Mouse (Mus musculus): ENCODE results near the gene Pou6f2. TPM values are rescaled to one million over a fixed set of nuclear protein-coding genes. Genes with fewer than 3 reads are reported as not detected.
A peak's percentile ranks its signal among the peaks of the same experiment; 100 is the strongest.

Gene Pou6f2
- polyA plus RNA-seq (2015; fragmentation: Nextera tagmentation; extraction: Ambion mirVana) = 4.6 and 5.9 TPM in 2 replicates

DNA sequence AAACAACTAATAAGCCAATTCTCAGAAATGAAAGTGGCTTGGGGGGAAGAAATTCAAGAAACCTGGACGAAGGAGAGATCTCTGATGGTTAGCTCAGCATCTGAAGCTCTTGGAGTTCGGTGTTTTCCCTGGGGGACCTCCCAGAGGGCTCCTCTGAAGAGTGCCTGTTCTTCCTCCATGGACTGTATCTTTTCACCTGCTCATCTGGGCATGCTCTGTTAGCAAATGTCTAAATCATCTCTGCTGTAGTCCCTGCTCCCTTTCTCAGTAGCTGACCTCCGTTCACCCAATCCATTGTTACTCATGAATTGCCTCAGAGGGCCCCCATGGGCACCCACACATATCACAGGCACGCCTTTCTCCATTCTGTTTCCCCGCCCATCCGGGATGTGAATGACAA, at the start of gene Pou6f2:
Pou6f2 (minus strand) TSS at position 101 of the 400 bp plus-strand sequence.
- Histone ChIP-seq H3K4me3 (no peak within 1 kb of the TSS), H3K4me2 (no peak within 1 kb of the TSS), H3K36me3 (ENCODE audit: poor library complexity, severe bottlenecking) (no peaks in the 10 kb centered on the region), H3K9me3 (replicated peaks) (no peaks in the 10 kb centered on the region), H3K27me3 (no peaks in the 10 kb centered on the region), H3K27ac (no peak within 1 kb of the TSS), H3K9ac (no peak within 1 kb of the TSS), H3K4me1 (no peaks in the 10 kb centered on the region)
- ATAC-seq = no peak
- 86% methylated on average over 6 of the region's 6 CpGs for WGBS

DNA sequence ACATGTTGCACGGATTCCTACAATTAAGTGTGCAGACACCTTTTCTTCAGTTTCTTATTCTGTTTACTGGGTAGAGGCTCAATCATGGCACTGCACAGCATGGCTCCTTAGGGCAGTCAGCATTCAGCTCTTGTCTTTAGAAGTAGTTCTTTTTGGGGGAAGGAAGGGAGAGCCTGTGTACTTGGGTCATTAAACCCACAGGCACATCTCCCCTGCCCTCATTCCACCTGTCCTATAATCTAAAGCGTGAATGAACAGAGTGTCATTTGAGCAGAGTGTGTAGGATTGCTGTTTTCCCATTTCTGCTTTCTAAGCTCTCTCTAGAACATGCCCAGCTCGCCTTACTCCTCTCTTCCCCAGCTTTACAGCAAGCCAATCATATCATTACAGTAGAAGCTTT, 42.4 kb upstream of the Pou6f2 start:
- no peaks in the 10 kb centered on the region for H3K27me3 ChIP-seq
- H3K36me3 ChIP-seq (ENCODE audit: poor library complexity, severe bottlenecking) = no peaks in the 10 kb centered on the region
- H3K9ac ChIP-seq = no peak overlapping the region
- ATAC-seq = no peak
- H3K27ac ChIP-seq = no peak overlapping the region
- WGBS = 75% methylated on average over 3 of the region's 3 CpGs
- H3K4me3 ChIP-seq = no peak overlapping the region
- H3K4me1 ChIP-seq = no peaks in the 10 kb centered on the region
- H3K4me2 ChIP-seq = no peak overlapping the region
- H3K9me3 ChIP-seq (replicated peaks) = no peaks in the 10 kb centered on the region

DNA sequence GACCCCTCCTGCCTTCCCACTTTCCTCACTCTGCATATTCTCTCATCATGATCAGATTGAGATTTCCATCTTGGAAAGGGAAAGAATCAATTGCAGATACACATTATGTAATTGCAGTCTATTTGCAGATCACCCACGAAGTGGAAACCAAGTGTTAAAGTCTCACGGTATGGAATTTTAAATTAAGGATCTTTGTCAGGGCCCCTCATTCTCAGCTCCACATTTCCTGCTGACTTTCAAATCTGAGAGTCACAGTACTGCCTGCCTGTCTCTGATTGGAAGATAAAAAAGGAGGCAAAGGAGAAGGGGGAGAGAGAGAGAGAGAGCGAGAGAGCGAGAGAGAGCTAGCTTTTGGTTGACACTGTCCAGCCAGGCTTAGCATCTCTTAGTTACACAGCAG, 9.8 kb downstream of the Pou6f2 start:
- no peaks in the 10 kb centered on the region for H3K36me3 ChIP-seq (ENCODE audit: poor library complexity, severe bottlenecking)
- H3K9me3 ChIP-seq (replicated peaks) = no peaks in the 10 kb centered on the region
- H3K27ac ChIP-seq = no peak overlapping the region
- no peak overlapping the region for H3K4me3 ChIP-seq
- no peak overlapping the region for H3K4me2 ChIP-seq
- 84% methylated on average over 4 of the region's 4 CpGs for WGBS
- no peaks in the 10 kb centered on the region for H3K27me3 ChIP-seq
- no peak overlapping the region for H3K9ac ChIP-seq
- H3K4me1 ChIP-seq = no peaks in the 10 kb centered on the region
- ATAC-seq = no peak

DNA sequence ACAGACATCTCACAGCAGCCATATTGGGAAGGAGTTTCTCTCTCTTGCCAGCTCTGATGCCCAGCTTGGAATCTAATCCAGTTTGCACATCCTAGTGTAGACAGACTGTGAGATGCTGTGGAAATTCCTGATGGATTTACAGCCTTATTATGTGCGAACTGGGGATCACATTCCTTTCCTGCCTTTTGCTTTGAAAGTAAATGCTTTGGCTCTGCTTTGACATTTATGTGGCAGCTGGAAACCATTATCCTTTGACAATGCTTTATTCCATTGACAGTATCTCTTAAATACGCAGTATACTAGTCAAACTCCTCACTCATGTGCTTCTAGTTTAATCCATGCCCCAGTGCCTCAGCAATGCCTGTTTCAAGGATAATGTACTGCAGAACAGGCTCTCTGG, 34.1 kb downstream of the Pou6f2 start:
- Histone ChIP-seq H3K9me3 (replicated peaks) (no peaks in the 10 kb centered on the region), H3K27me3 (no peaks in the 10 kb centered on the region), H3K4me3 (no peak overlapping the region), H3K9ac (no peak overlapping the region), H3K4me2 (no peak overlapping the region), H3K4me1 (no peaks in the 10 kb centered on the region), H3K27ac (no peak overlapping the region), H3K36me3 (ENCODE audit: poor library complexity, severe bottlenecking) (no peaks in the 10 kb centered on the region)
- no peak for ATAC-seq
- WGBS = 62% methylated on average over 2 of the region's 2 CpGs

DNA sequence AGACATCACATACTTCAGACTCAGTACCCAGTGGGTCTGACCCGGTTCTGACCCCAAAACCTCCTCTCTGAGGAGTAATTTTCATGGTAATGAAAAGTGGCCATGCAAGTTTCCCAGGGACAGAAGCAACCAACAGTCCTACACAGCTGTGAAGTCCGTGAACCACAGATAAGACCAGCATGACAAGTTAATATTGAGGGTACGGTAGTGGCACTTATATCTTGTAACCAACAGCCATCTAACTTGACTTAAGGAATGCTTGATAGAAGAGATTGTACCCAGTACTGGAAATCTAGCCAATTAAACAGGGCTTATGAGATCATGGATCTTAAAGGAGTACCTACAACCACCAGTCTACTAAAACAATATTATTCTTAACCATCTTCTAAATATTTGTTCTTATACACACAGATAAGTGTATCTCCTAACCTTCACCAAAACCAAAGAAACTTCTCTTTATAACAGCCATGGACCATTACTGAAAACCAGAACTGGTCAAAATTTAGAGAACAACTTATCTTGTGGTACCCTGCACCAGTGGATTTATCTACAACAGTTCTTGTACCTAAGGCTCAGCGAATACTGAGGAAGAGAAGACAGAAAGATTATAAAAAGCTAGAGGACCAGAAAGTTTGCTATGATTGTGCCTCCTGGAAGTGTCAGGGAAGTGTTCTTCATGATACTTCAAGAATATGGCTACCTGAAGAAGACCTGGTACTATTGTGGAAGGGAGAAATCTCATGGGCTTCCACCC, 52.7 kb downstream of the Pou6f2 start:
- Histone ChIP-seq H3K4me1 (peaks cover 6% of the 10 kb centered on the region; the same call in 1 of the 2 replicates), H3K36me3 (ENCODE audit: poor library complexity, severe bottlenecking) (no peaks in the 10 kb centered on the region), H3K9ac (no peak overlapping the region), H3K27me3 (no peaks in the 10 kb centered on the region), H3K27ac (no peak overlapping the region), H3K4me2 (no peak overlapping the region), H3K9me3 (replicated peaks) (no peaks in the 10 kb centered on the region), H3K4me3 (no peak overlapping the region)
- ATAC-seq = no peak
- WGBS = 80% methylated on average over 4 of the region's 4 CpGs

DNA sequence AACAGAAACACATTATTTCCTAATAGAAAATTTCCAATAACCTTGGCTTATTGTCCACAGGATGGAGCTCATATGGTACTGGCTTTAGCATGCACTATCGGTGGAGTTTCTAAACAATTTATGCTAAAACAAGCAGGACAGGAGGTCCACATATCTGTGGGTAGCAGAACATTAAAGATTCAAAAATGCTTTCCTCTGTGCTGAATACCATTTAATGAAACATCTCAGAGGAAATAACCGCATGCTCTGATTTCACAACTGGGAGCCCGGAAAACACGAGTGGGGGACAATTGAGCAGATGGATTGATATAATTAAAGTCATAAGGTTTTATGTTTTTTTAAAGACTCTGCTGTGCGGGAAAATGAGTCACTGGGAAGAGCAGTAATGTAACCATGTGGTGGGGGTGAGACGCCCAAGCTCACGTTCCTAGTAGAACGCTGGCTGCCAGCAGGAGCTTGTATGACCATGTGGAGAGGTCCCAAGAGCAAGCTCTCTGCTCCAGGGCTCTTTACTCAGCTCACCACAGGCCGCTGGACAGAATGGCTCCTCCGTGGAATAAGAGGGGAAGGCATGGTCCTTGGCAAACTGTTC, 58.5 kb downstream of the Pou6f2 start:
- no peak overlapping the region for H3K9ac ChIP-seq
- no peak for ATAC-seq
- WGBS = 80% methylated on average over 10 of the region's 10 CpGs
- H3K27ac ChIP-seq = no peak overlapping the region
- H3K27me3 ChIP-seq = no peaks in the 10 kb centered on the region
- no peaks in the 10 kb centered on the region for H3K9me3 ChIP-seq (replicated peaks)
- no peak overlapping the region for H3K4me3 ChIP-seq
- no peak overlapping the region for H3K4me2 ChIP-seq
- no peaks in the 10 kb centered on the region for H3K36me3 ChIP-seq (ENCODE audit: poor library complexity, severe bottlenecking)
- H3K4me1 ChIP-seq = peaks cover 10% of the 10 kb centered on the region

DNA sequence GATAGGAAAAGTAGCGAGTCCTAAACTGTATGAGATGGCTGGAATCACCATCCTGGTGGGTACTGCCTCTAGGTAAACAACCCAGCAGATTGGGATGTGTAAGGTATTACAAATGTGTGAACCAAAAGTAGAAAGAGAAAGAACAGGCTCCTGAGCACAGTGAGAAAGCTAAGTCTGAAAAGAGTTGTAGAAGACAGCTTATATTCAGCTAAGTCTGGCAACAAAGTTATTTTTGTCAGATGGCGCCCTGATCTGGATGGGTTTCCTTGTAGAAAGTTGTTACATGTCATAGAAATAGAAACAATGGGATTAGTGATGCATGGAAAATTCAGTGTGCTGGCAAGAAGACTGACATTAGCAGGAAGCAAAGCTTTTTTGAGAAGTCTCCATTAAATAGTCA, 59.5 kb downstream of the Pou6f2 start:
- Histone ChIP-seq H3K36me3 (ENCODE audit: poor library complexity, severe bottlenecking) (no peaks in the 10 kb centered on the region), H3K9me3 (replicated peaks) (no peaks in the 10 kb centered on the region), H3K4me2 (no peak overlapping the region), H3K9ac (no peak overlapping the region), H3K4me1 (peaks cover 4% of the 10 kb centered on the region; the same call in 1 of the 2 replicates), H3K27ac (no peak overlapping the region), H3K27me3 (no peaks in the 10 kb centered on the region), H3K4me3 (no peak overlapping the region)
- 49% methylated on average over 2 of the region's 2 CpGs for WGBS
- no peak for ATAC-seq

DNA sequence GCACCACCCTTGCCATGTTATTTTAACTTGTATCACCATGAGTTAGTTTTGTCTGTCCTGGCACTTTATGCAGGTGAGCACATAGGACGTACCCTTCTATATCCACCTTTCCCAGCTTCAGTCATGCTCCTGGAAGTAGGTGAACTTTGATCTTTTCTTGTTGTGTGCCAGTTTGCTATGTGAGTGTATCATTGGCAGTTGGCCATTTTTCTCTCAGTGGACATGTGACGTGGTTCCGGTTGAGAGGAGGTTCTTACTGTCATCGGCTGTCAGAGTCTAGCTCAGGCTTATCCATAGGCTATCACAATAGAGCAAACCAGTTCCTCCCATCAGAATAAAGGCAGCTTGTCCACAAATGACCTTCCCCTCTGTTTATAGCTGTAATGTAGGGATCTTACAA, 63.5 kb downstream of the Pou6f2 start:
- 86% methylated on average over 4 of the region's 4 CpGs for WGBS
- no peak overlapping the region for H3K4me3 ChIP-seq
- H3K27me3 ChIP-seq = no peaks in the 10 kb centered on the region
- ATAC-seq = no peak
- H3K4me1 ChIP-seq = peaks cover 4% of the 10 kb centered on the region; the same call in 1 of the 2 replicates
- H3K36me3 ChIP-seq (ENCODE audit: poor library complexity, severe bottlenecking) = no peaks in the 10 kb centered on the region
- no peak overlapping the region for H3K27ac ChIP-seq
- H3K4me2 ChIP-seq = no peak overlapping the region
- H3K9me3 ChIP-seq (replicated peaks) = no peaks in the 10 kb centered on the region
- no peak overlapping the region for H3K9ac ChIP-seq

DNA sequence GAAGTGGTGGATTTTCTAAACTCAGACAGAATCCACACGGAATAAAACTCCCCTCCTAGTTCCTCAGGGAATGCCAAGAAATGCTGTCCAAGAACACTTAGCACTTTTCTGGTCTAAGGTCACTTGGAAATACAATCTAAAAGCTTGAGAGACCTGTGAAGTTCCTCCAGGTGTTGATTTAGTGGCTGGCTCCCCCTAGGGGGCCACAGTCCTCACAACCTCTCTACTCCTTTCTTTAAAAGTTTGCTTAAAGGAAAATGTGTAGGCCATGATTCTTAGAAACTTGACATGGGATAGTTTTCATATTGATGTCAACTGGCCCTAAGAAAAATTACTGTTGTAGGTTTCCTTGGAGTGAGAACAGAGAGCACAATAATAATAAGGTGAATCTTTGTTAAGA, 64.9 kb downstream of the Pou6f2 start:
- WGBS = 58% methylated on average over 1 of the region's 1 CpGs
- ATAC-seq = no peak

DNA sequence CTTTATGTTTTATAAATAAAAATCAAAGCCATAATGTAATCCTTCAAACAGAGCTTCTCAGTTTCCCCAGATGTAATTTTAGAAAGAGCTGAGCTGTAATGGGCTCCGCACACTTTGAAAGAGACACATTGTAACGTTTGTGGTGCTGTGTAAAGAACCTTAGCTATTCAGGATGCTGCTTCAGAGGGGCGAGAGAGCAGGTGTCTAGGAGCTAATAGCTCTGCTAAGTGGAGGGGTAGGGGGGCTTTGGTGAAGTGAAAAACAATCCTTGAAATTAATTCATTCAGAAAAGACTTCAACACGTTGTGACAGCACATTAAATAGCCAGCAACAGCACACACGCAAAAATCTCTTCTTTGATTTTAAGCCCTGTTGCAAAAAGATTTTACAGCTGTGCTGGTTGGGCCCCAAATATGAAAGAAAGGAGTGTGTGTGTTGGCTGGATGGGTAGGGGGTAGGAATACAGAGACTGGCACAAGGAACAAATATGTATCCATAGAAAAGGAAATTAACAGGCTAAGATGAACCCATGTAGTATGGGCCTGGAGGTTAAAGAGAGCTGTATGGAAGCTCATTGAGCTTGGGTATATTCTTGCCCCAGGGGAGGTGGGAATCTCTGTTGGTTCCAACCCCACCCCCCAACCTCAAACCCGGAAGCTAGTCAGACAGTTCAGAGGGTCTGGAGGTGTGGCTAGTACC, 73.4 kb downstream of the Pou6f2 start:
- H3K4me1 ChIP-seq = peaks cover 16% of the 10 kb centered on the region
- H3K4me2 ChIP-seq = no peak overlapping the region
- no peak overlapping the region for H3K4me3 ChIP-seq
- H3K27ac ChIP-seq = peak overlapping the region; percentile 58
- H3K36me3 ChIP-seq (ENCODE audit: poor library complexity, severe bottlenecking) = no peaks in the 10 kb centered on the region
- 22% methylated on average over 6 of the region's 6 CpGs for WGBS
- H3K9ac ChIP-seq = no peak overlapping the region; the same call in 1 of the 2 replicates
- no peaks in the 10 kb centered on the region for H3K27me3 ChIP-seq
- ATAC-seq = peak; percentile 81
- H3K9me3 ChIP-seq (replicated peaks) = no peaks in the 10 kb centered on the region

More for the DNA sequence above, 64.9 kb downstream of the Pou6f2 start:
- H3K27me3 ChIP-seq = no peaks in the 10 kb centered on the region
- H3K9me3 ChIP-seq (replicated peaks) = no peaks in the 10 kb centered on the region
- no peak overlapping the region for H3K9ac ChIP-seq
- H3K4me1 ChIP-seq = no peaks in the 10 kb centered on the region
- no peaks in the 10 kb centered on the region for H3K36me3 ChIP-seq (ENCODE audit: poor library complexity, severe bottlenecking)
- H3K4me2 ChIP-seq = no peak overlapping the region
- no peak overlapping the region for H3K27ac ChIP-seq
- H3K4me3 ChIP-seq = no peak overlapping the region

DNA sequence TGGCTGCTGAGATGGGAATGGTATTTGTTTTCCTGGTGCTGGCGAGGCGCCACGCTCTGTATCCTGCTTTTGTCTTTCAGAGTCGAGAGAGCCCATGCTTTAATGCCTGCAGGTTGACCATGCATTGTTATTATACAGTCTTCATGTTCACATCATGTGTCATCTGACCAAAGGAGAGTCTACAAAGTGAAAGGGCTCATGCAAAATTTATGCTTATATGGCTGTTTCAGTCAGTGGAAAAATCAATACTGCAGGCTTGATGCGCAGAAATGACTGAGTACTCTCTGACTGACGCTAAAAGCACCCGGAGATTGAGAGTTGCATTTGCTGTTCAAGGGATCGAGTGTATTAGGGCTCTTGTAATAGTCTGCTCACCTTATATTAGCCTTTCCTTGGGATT, 74.1 kb downstream of the Pou6f2 start:
- no peak overlapping the region for H3K4me2 ChIP-seq
- H3K9me3 ChIP-seq (replicated peaks) = no peaks in the 10 kb centered on the region
- H3K27ac ChIP-seq = peak overlapping the region; percentile 58
- no peaks in the 10 kb centered on the region for H3K36me3 ChIP-seq (ENCODE audit: poor library complexity, severe bottlenecking)
- no peak overlapping the region for H3K9ac ChIP-seq
- peaks cover 16% of the 10 kb centered on the region for H3K4me1 ChIP-seq
- no peaks in the 10 kb centered on the region for H3K27me3 ChIP-seq
- ATAC-seq = peak; percentile 64
- 57% methylated on average over 8 of the region's 8 CpGs for WGBS
- no peak overlapping the region for H3K4me3 ChIP-seq

DNA sequence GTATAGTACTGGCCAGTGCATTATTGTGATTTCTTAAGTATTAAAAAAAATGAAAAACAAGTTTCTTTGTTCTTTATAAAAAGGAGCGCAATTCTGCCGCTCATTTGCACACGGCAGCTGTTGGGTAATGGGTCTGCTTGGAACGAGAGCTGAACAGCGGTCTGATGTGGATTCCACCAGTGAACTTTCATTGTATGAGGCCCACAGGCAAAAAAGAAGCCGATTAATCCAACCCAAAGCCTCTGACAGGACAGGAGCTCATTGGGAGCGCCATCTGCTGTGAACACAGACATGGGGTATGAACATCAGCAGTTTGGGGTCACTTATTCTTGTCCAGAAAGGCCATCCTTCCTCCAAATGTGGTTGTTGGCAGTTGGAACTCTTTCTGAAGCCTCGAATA, 84.9 kb downstream of the Pou6f2 start:
- H3K4me2 ChIP-seq = no peak overlapping the region
- H3K9me3 ChIP-seq (replicated peaks) = no peaks in the 10 kb centered on the region
- peaks cover 18% of the 10 kb centered on the region for H3K4me1 ChIP-seq
- H3K27me3 ChIP-seq = no peaks in the 10 kb centered on the region
- ATAC-seq = peak; percentile 68; the same call in 1 of the 2 replicates
- no peak overlapping the region for H3K9ac ChIP-seq
- H3K4me3 ChIP-seq = no peak overlapping the region
- H3K36me3 ChIP-seq (ENCODE audit: poor library complexity, severe bottlenecking) = no peaks in the 10 kb centered on the region
- WGBS = 23% methylated on average over 8 of the region's 8 CpGs
- H3K27ac ChIP-seq = no peak overlapping the region

All from forebrain, embryonic 13.5 days (tissue).